Mouse (Mus musculus): ENCODE results near the gene Gon7. TPM values are rescaled to one million over a fixed set of nuclear protein-coding genes. Genes with fewer than 3 reads are reported as not detected.

Gon7 gene
- polyA plus RNA-seq, 1 experiment from 2014 or later: 13.0 TPM

DNA sequence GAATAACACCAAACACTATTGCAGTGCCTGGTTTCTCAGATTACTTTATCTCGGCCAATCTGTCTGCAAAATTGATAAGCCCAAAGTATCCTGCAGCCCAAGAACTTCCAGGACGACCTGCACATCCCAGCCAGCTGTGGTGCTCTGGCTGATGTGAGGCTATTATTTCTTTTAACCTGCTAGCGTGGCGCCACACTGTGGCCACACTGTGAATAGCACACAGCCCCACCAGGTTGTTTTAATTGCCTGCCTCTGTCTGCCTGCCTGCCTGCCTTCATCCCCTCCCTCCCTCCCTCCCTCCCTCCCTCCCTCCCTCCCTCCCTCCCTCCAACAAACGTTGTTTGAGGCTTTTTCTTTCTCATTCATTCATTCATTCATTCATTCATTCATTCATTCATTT lies 24.2 kb downstream of the Gon7 start:
- ATAC-seq (peak; percentile 13; the same call in 1 of the 2 replicates), DNase-seq (peak; percentile 77)
- Histone ChIP-seq H3K4me2 (ENCODE audit: low read depth, low read length) (no peak overlapping the region), H3K36me3 (replicated peaks; ENCODE audit: insufficient read depth, low read length) (no peaks in the 10 kb centered on the region), H3K27ac (ENCODE audit: low read depth) (no peak overlapping the region), H3K27me3 (ENCODE audit: insufficient read depth, low read length) (no peaks in the 10 kb centered on the region), H3K9ac (replicated peaks) (no peak overlapping the region), H3K9me3 (ENCODE audit: low read length) (no peaks in the 10 kb centered on the region), H3K4me1 (ENCODE audit: insufficient read depth) (peaks cover 15% of the 10 kb centered on the region), H3K4me3 (ENCODE audit: low read depth, low read length) (no peak overlapping the region)
- TF ChIP-seq EP300 (IDR thresholded peaks at IDR 0.05; ENCODE audit: low read depth) (no peak), CTCF (IDR thresholded peaks at IDR 0.05; ENCODE audit: low read depth) (peak; percentile 80)
- WGBS (ENCODE audit: insufficient replicate concordance): 12% methylated on average over 4 of the region's 5 CpGs

DNA sequence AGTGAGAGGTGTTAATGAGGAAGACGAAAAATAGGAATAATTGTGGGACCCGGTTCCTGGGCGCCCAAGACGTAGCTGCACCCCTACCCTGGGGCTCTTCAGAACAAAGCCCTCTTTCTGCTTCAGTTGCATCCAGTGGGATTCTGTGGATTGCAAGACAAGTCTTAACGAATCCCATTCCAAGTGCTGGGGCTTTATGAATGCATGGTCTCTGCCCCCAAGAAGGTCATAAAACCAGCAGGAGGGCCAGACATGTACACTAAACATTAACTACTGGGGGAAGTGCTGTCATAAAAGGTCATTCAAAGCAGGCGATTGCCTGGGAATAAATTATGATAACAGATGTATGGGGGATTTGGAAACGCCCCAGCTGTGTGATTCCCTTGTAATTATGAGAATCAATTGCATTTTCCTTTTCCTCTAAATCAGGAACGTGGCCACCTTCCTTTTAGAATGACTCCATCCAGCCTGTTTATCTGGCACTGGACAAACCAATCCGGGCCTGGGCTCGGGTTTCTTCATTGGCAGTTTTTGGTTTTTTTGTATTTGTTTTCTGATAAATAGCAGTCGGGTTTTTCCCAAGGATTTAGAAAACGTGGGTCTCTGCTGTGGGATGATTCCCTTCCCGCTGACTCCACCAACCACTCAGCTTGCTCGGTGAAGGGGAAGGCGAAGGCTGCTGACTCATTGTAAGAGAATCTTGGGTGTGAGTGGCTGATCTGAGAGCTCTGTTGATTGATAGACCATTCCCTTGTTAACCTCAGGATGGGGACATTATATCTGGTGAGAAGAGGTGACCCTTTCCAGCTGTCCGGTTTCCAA lies 26.6 kb downstream of the Gon7 start:
- DNase-seq (no peak), ATAC-seq (0 out of 2 replicates have a peak, but pooled peaks have one; percentile 7)
- 44% methylated on average over 16 of the region's 16 CpGs for WGBS (ENCODE audit: insufficient replicate concordance)
- Histone ChIP-seq H3K4me3 (ENCODE audit: low read depth, low read length) (no peak overlapping the region), H3K27me3 (ENCODE audit: insufficient read depth, low read length) (no peaks in the 10 kb centered on the region), H3K9ac (replicated peaks) (no peak overlapping the region), H3K4me1 (ENCODE audit: insufficient read depth) (peaks cover 15% of the 10 kb centered on the region), H3K9me3 (ENCODE audit: low read length) (no peaks in the 10 kb centered on the region), H3K4me2 (ENCODE audit: low read depth, low read length) (peak overlapping the region; percentile 48), H3K27ac (ENCODE audit: low read depth) (no peak overlapping the region), H3K36me3 (replicated peaks; ENCODE audit: insufficient read depth, low read length) (no peaks in the 10 kb centered on the region)
- TF ChIP-seq CTCF (IDR thresholded peaks at IDR 0.05; ENCODE audit: low read depth): no peak
- TF ChIP-seq EP300 (IDR thresholded peaks at IDR 0.05; ENCODE audit: low read depth): no peak

DNA sequence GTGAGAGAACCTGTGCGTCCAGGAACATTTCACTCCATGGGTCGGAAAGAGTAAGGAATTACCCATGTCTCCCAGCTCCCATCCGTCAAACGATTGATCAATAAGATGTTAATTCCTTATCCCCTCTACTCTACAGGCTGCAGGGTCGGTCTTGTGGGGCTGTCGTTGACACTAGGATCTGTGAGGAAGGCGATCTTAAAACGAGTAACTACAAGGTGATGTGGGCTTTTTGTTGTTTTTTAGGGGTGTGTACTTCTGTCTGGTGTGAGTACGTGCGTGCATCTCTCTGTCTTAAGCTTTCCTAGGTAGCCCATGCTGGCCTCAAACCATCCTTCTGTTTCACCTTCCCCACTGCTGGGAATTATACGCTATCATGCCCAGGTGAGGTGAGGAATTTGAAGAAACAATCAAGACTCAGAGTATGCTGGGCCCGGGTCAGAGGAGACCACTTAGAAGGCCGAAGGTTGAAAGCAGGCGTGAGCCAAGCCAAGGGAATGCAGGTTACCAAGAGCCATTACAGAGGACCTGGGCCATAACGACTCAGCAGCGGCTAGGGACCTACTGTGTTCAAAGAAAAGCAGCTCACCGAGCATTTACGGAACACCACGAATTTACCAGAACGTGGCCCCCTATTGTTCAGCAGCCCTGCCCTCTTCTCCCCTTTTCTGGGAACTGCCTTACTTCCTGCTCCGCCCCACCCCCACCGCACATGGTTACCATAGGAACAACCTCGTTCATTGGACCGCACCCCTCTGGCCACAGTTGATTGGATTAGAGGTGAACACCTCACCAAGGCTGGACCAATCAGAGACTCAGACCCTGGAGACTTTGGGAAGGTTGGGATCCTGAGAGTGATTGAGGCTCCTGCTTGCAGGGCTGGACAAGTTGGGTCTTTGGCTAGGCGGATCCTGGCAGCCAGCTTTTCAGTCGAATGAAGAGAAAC lies 27.5 kb downstream of the Gon7 start:
- Histone ChIP-seq H3K9me3 (ENCODE audit: low read length) (no peaks in the 10 kb centered on the region), H3K9ac (replicated peaks) (no peak overlapping the region), H3K4me1 (ENCODE audit: insufficient read depth) (peaks cover 15% of the 10 kb centered on the region), H3K36me3 (replicated peaks; ENCODE audit: insufficient read depth, low read length) (no peaks in the 10 kb centered on the region), H3K27ac (ENCODE audit: low read depth) (no peak overlapping the region), H3K27me3 (ENCODE audit: insufficient read depth, low read length) (no peaks in the 10 kb centered on the region), H3K4me2 (ENCODE audit: low read depth, low read length) (peak overlapping the region; percentile 48), H3K4me3 (ENCODE audit: low read depth, low read length) (no peak overlapping the region)
- WGBS (ENCODE audit: insufficient replicate concordance): 39% methylated on average over 26 of the region's 26 CpGs
- DNase-seq (peak; percentile 69), ATAC-seq (peak; percentile 87)
- TF ChIP-seq CTCF (IDR thresholded peaks at IDR 0.05; ENCODE audit: low read depth) (no peak), EP300 (IDR thresholded peaks at IDR 0.05; ENCODE audit: low read depth) (no peak)

DNA sequence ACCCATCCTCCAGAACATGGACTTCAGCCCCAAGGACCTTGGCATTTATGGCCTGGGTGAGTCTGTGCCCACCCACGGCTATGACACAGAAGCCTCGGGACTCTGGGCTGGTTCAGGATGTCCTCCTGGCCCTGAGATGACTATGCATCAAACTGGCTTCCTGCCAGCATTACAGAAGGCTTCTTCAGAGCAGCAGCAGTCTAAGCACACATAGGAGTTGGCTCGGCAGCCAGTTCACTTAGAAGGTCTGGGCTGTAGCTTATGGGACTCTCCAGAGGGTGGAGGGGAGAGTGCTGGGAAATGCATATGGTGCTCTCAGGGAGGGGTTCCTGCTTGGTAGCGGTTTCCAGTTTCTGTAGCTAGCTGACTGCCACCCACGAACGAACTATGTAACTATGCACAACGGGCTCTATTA lies 31.8 kb downstream of the Gon7 start:
- Histone ChIP-seq H3K9ac (replicated peaks) (no peak overlapping the region), H3K27me3 (ENCODE audit: insufficient read depth, low read length) (no peaks in the 10 kb centered on the region), H3K36me3 (replicated peaks; ENCODE audit: insufficient read depth, low read length) (no peaks in the 10 kb centered on the region), H3K4me1 (ENCODE audit: insufficient read depth) (peaks cover 8% of the 10 kb centered on the region), H3K4me3 (ENCODE audit: low read depth, low read length) (no peak overlapping the region), H3K9me3 (ENCODE audit: low read length) (no peaks in the 10 kb centered on the region), H3K27ac (ENCODE audit: low read depth) (no peak overlapping the region), H3K4me2 (ENCODE audit: low read depth, low read length) (no peak overlapping the region)
- DNase-seq: no peak
- 59% methylated on average over 7 of the region's 7 CpGs for WGBS (ENCODE audit: insufficient replicate concordance)
- no peak for ATAC-seq
- TF ChIP-seq CTCF (IDR thresholded peaks at IDR 0.05; ENCODE audit: low read depth): no peak
- TF ChIP-seq EP300 (IDR thresholded peaks at IDR 0.05; ENCODE audit: low read depth): no peak

DNA sequence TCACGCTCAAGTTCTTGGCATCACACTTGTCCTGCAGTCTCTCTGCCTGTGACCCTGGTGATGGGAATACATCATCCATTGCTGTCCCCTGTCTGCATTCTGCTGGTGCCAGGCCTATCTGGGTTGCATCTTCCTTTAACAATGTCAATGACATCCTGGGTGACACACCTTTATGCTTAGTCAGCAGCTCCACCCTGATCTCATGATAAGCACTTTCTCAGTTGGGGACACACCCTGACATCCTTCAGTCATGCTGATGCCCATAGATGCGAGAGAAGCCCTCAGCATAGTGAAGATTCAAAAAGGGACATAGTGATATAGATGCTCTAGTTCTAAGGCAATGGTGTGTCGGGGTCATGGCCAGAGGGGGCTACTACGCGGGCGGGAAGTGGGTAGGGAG lies 32.5 kb downstream of the Gon7 start:
- Histone ChIP-seq H3K4me3 (ENCODE audit: low read depth, low read length) (no peak overlapping the region), H3K4me1 (ENCODE audit: insufficient read depth) (peaks cover 2% of the 10 kb centered on the region), H3K27ac (ENCODE audit: low read depth) (no peak overlapping the region), H3K27me3 (ENCODE audit: insufficient read depth, low read length) (no peaks in the 10 kb centered on the region), H3K9ac (replicated peaks) (no peak overlapping the region), H3K9me3 (ENCODE audit: low read length) (no peaks in the 10 kb centered on the region), H3K4me2 (ENCODE audit: low read depth, low read length) (no peak overlapping the region), H3K36me3 (replicated peaks; ENCODE audit: insufficient read depth, low read length) (no peaks in the 10 kb centered on the region)
- ATAC-seq: no peak
- WGBS (ENCODE audit: insufficient replicate concordance): 79% methylated on average over 6 of the region's 6 CpGs
- TF ChIP-seq EP300 (IDR thresholded peaks at IDR 0.05; ENCODE audit: low read depth): no peak
- TF ChIP-seq CTCF (IDR thresholded peaks at IDR 0.05; ENCODE audit: low read depth): no peak
- DNase-seq: no peak

DNA sequence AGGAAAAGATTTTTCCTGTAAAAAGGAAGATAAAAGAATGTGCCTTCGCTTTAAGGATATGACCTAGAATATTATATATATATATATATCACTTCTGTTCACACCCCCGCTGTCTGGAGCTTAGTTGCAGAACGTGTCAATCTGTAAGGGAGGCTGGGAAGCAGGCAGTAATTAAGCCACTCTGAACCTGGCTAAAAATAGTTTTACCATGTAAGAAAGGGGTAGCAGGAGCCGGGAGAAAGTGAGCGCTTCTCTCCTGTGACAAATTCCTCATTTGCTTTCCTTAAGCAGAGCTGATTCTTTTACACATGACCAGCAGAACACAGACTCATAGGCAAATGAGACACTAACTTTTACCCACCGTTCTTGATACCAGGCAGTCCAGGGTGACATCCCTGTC lies 33.7 kb downstream of the Gon7 start:
- Histone ChIP-seq H3K9me3 (ENCODE audit: low read length) (no peaks in the 10 kb centered on the region), H3K4me1 (ENCODE audit: insufficient read depth) (no peaks in the 10 kb centered on the region), H3K27me3 (ENCODE audit: insufficient read depth, low read length) (no peaks in the 10 kb centered on the region), H3K4me2 (ENCODE audit: low read depth, low read length) (no peak overlapping the region), H3K27ac (ENCODE audit: low read depth) (no peak overlapping the region), H3K9ac (replicated peaks) (no peak overlapping the region), H3K36me3 (replicated peaks; ENCODE audit: insufficient read depth, low read length) (no peaks in the 10 kb centered on the region), H3K4me3 (ENCODE audit: low read depth, low read length) (no peak overlapping the region)
- ATAC-seq (no peak), DNase-seq (no peak)
- 58% methylated on average over 6 of the region's 6 CpGs for WGBS (ENCODE audit: insufficient replicate concordance)
- TF ChIP-seq CTCF (IDR thresholded peaks at IDR 0.05; ENCODE audit: low read depth) (no peak), EP300 (IDR thresholded peaks at IDR 0.05; ENCODE audit: low read depth) (no peak)

Data from liver, postnatal 0 days (tissue).